Mouse (Mus musculus): ENCODE measurements at regions not wholly inside any gene's neighbourhood (a gene's known extent, or its start where the extent isn't known, plus 50 kb on each side); places are given as distances from the start of the nearest gene placed in this dataset.

- ATAC-seq (replicated peaks; ENCODE audit: poor library complexity): no peak
These were observed 288.8 kb upstream of the Zfp637 start for GRCm38 (mm10) chr6:117552006-117552667.

DNA sequence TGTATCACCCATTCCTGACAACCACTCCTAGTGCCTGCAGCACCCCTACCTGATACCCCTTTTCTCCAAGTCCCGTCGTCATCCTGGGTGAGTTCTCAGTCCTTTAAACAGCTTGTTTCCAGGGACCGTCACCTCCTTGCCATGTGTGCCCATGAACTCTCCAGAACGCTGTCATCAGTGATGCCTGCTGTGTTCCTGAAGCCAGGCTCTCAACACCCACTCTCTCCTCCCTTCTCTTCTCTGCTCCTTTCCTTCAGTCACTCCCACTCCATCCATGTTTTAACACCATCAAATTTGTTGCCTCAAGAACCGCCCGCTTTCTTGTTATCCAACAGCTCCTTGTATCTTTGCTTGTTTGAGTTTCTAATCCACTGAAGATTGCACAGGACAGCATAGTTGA lies 277.8 kb upstream of the Zfp637 start:
- no peak for ATAC-seq (replicated peaks; ENCODE audit: poor library complexity)

DNA sequence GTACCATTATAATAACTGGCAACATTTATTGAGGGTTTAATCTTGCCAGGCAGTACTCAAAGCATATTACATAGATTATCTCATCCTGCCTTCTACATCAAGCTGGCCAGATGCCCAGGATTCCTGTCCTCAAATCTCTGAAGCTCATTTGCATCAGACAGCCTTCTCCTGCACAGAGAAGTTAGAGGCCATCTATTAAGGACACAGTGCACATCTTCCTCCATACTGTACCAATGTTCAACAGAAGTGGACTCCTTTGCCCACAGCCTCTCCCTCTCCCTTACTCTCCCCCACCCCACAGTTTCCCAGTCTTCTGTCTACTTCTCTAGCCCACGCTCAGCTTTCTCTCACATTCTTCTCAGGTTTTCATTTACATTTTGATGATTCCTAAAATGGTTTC lies 277.3 kb upstream of the Zfp637 start:
- no peak for ATAC-seq (replicated peaks; ENCODE audit: poor library complexity)

GRCm38 (mm10) chr6:117566786-117567185 lies 274.2 kb upstream of the Zfp637 start:
- no peak for ATAC-seq (replicated peaks; ENCODE audit: poor library complexity)

DNA sequence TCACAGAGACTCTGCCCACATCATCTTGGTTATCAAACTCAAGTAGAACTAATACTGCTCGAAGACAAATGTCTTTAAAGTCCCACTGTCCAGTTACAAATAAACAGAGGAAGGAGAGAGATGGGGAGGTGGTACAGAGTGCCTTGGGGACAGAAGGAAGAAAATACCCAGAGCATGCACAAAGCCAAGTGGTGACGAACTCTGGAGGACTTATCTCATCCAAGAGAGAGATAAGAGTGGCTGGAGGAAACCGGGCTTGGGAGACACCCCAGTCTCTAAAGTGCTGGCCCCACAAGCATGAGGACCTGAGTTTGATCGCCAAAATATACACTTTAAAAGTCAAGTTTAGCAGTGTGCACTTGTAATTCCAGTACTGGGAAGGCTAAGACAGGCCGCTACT lies 273.3 kb upstream of the Zfp637 start:
- ATAC-seq (replicated peaks; ENCODE audit: poor library complexity): no peak

DNA sequence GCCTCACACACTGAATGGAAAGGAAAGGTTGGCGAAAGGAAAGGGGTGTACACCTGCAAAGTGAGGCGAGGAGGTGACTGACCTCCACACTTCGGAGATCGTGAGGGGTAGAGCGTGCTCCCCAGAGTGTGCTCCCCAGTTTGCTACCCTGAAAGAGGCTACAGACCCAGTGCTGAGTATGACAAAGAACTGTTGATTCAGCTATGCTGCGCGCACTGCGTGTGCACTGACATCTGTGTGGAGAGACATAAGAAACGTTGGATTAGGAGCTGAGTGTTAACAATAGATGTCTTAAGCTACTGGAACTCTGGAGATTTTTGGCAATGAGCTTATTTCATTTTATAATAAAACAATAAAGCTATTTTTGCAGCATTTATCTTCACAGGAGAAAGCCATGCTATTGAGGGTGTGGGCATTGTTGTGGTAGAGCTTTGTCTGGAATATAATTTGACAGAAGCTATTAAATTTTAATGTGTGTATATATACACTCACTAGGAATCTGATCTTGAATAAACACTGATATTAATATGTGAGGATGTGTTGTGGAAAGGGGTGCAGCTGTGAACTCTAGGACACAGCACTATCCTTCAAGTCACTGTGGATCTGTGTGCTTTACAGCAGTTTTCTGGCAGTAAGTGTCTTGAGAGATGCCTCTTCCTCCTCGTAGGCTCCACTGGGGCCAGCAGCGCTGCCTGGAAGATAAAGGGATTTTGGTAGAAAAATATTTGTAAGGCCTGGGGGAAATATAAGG lies 271.2 kb upstream of the Zfp637 start:
- ATAC-seq (replicated peaks; ENCODE audit: poor library complexity): no peak

- no peak for ATAC-seq (replicated peaks; ENCODE audit: poor library complexity)
These were observed 270.6 kb upstream of the Zfp637 start for GRCm38 (mm10) chr6:117570346-117570745.

DNA sequence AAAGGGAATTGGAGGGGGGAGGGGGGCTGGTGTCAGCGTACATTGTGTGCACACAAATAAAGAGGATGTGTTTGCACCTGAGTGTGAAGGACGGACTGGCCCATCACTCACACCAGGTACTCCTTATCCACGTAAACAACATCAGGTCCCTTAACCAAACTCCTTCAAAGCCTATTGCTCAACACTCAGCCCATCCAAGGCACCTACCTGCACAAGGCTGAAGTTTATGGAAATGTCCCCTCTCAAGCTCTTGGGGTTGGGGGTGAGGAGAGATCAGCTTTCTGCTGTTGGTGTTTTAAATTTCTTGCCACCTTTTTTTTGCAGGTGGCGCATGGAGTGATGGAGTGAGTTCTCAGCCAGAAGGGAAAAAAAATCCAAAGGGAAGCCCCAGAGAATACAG lies 270.2 kb upstream of the Zfp637 start:
- ATAC-seq (replicated peaks; ENCODE audit: poor library complexity): no peak

DNA sequence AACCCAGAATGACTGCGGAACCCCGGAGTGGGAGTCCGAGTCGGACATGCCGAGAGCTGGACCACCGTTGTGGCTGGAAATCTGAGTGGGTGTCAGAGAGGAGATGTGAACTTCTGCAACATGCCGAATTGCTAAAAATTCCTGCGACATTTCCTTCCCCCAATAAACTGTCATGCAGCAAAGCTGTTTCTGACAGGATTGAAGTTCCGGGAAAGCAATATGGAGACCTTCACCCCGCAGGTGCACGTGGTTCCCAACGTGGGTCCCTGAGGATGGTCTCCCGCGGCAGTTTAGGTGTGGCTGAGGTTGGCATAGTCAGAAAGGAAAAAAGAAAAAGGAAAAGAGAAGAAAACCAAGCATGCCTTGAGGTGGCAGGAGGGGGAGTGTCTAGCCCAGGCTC lies 269.0 kb upstream of the Zfp637 start:
- no peak for ATAC-seq (replicated peaks; ENCODE audit: poor library complexity)

DNA sequence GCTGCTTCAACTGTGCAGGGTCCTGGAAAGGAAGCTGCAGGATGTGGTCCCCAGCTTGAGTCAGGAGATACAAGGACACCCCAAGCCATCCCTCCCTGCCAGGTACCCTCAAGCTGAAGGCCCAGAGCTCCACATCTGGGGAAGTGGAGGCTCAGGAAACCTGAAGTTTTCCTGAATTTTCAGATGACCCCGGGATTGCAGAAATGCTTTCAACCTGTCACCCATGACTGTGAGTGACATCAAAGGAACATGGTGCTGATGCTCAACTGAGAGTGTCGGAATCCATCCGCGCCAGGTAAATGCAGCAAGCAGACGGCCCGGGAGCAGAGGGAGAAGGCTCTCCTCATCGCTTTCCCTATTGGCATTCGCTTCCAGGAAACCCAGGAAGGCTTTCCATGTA lies 267.6 kb upstream of the Zfp637 start:
- ATAC-seq (replicated peaks; ENCODE audit: poor library complexity): no peak

GRCm38 (mm10) chr6:117574146-117574545 lies 266.8 kb upstream of the Zfp637 start:
- ATAC-seq (replicated peaks; ENCODE audit: poor library complexity): no peak

- no peak for ATAC-seq (replicated peaks; ENCODE audit: poor library complexity)
These were observed 265.9 kb upstream of the Zfp637 start for GRCm38 (mm10) chr6:117575057-117575456.

DNA sequence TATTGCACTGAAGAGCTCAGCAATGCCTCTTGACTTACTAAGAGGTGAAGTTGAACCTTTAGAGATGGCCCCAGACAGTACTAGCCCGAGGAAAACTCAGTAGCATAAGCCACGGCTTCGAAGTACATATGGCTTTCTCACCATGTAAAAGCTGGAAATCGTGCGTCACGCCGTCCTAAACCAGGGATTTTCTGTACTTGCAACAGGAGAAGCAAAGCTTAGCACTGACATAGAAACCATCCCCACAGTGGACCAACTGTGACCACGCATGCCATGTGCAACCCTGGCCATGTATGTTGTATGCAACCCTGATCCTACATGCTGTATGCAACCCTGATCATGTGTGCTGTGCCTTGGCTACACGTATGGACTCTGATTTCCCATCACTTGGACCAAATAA lies 265.0 kb upstream of the Zfp637 start:
- ATAC-seq (replicated peaks; ENCODE audit: poor library complexity): no peak

DNA sequence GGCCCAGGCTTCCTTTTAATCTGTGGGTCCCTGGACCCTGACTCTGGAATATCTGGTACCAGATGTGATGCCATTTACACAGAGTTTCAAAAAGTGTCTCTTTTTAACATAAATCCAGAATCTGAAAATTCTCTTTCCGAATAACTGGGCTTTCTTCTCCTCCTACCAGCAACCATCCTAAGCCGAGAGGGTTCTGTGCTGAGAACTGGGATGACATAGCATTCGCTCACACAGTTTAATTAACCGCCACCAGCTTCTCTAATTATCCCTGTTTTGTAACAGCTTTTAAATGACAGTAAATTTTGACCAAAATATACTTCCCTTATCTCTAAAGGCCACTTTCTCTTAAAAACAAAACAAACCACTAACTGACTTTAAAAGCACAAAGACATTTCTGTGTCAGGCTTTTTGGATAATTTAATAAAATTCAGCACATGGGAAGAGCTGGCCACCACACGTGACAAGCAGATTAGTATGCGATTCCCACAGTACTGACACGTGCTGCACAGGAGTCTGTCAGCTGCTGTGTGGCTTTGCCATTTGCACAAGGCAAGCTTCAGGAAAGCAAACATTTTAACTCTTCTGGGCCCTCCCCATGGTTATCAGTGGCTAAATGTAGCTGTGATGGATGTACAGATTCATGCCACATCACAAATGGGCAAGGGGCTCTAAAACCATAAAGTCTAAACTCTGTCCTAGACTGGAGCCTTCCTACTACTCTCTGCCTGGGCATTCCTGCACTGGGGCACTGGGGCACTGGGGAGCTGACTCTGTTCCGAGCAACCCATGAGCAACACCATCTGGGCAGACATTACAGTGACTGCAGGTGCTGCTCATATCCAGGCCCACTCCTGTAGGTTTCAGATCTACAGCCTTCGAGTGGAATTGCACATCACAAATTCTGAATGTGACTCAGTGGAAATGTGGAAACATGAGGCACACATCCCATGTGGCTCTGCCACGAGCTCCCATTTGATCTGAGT lies 263.1 kb upstream of the Zfp637 start:
- no peak for ATAC-seq (replicated peaks; ENCODE audit: poor library complexity)

DNA sequence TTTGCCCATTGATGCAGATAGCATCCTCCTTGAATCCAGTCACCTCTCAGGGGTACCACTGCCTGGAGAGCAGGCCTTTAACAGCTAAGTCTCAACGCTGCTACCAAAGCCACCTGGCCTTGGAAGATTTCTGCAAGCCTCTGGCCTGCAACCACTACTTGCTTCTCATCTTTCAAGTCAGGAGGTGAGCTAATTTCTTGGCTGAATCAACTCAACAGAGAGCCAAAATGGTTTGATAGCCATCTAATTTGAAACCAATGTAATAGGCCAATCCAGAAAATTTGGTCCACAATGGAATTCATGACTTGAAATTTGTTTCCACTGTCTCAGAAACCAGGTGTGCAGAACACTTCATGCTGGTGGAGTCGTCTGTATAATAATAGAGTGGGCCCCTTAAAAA lies 260.0 kb upstream of the Zfp637 start:
- no peak for ATAC-seq (replicated peaks; ENCODE audit: poor library complexity)

DNA sequence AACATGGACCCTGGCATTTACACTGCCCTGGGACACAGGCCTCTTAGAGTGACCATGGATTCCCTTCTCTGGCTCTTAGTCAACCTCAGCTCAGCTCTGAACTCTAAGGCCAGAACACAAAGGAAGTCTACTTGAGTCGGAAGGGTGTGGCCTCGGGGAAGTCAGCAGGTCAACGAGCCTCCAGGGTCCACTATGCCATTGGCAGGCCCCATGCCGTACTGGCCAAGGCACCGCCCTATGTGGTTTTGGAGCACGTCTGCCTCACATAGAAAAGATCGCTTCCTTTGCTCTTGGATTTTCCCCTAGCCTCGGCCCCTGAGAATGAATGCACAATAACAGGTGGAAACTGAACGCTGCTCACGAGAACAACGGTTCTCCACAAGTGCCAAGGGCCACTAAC lies 257.9 kb upstream of the Zfp637 start:
- no peak for ATAC-seq (replicated peaks; ENCODE audit: poor library complexity)

DNA sequence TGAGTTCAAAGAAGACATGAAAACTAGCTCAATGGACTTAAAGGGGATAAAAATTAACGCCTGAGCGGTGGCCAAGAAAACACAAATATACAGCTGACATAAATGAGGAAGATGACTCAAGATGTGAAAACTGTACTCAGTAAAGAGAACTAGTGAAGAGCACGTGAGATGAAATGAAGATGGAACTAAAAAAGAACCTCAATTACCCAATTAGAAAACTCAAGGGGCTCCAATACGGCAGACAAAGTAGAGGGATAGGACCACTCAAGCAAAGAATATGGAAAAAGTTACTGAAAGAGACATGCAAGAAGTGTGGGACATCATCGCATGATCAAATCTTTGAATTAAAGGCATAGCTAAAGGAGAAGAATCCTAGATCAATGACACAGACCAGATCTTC lies 256.4 kb upstream of the Zfp637 start:
- no peak for ATAC-seq (replicated peaks; ENCODE audit: poor library complexity)

DNA sequence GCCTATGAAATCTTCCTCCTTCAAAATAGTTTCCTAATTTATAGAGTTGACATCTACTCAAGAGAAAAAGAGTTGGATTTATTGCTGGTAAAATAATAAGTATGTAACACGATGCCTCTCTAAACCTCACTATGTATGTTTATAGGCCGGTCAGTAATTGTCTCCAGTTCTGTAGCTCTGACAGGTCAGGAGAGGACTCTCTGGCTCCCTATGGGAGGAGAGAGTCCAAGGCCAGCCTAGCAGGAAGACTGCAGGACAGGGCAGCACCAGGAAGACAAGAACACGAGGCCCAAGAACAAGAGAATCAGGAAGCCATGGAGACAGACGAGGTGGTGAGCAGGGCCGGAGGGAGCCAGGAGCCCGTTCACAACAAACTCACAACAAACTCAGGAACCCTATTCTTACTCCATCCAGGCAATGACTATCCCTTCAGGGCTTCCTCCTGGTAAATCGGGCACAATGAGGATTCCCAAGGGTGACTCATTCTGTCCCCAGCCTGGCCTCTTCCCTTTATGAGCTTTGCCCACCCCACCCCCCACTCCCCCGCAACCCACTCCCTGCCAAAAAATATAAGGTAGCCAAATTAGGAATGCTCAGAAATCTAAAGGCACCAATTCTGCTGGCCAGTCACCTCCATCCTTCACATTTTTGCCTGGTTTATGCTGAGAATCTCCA lies 244.7 kb upstream of the Zfp637 start:
- no peak for ATAC-seq (replicated peaks; ENCODE audit: poor library complexity)

- ATAC-seq (replicated peaks; ENCODE audit: poor library complexity): no peak
These were observed 236.1 kb upstream of the Zfp637 start for GRCm38 (mm10) chr6:117604834-117605233.

DNA sequence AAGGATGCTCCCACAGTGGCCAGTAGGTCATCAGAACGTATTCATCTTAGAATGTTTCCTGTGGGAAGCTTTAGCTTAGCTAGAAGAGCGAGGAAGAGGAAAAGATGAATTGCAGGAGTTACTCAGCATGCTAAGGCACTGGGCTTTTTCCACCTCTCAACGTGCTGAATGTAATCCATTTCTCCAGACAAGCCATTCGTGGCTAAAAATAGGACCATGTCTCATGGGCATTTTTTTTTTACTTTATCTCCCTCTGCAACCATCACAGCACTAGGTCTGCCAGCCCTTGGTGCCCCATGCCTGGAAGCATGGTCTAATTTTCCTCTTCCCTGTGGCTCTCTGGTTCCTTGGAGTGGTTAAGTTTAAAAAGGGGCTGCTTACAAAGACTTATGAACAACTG lies 235.3 kb upstream of the Zfp637 start:
- ATAC-seq (replicated peaks; ENCODE audit: poor library complexity): no peak

DNA sequence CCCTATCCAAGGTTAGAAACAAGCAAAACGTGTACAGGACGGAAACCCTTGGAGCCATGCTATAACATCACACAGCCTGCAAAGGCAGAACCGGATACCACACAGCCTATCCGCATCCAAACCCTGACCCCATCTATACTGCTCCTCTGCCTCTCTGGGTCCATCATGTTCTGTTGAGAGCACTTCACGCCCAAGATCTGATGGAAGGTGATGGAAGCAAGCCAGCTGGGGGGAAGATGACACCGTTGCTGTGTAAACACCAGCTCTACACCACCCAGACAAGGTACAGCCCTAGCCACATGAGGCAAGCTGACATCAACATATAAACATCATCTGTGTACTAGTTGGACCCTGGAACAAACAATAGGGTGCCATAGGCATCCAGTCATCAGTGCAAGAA lies 234.8 kb upstream of the Zfp637 start:
- no peak for ATAC-seq (replicated peaks; ENCODE audit: poor library complexity)

Data from megakaryocyte progenitor cell, adult 5-6 weeks (primary cell).